Mouse (Mus musculus) macrophage (primary cell): Measurements from ENCODE around the gene Ttc13. TPM values are rescaled to one million over a fixed set of nuclear protein-coding genes. Genes with fewer than 3 reads are reported as not detected.

Source experiments
- polyA plus RNA-seq: library from polyadenylated mRNA; stranded (reverse); fragments of 250-400 nt; gene quantifications from 3 replicates; pipeline ENCODE4 v1.2.4, GENCODE M21; 2018; ENCODE audit warnings: inconsistent platforms

The Ttc13 gene
- polyA plus RNA-seq, 1 experiment from 2014 or later = 37.6 TPM

Other genes starting within 250 kb of the Ttc13 start
- 13.3 to 23.6 TPM (median 21.6 TPM) in 3 replicates for gene Cog2, start 201.2 kb downstream of the Ttc13 start, polyA plus RNA-seq
- gene Agt, start 152.3 kb downstream of the Ttc13 start, polyA plus RNA-seq = not detected in 3 replicates
- gene Capn9, start 145.9 kb downstream of the Ttc13 start, polyA plus RNA-seq = not detected in 3 replicates
- gene 2310022B05Rik, start 58.6 kb downstream of the Ttc13 start, polyA plus RNA-seq = 5.6 to 10.8 TPM (median 5.9 TPM) in 3 replicates
- 3.6 to 7.6 TPM (median 4.2 TPM) in 3 replicates for gene Arv1, start 156 bp upstream of the Ttc13 start, polyA plus RNA-seq
- gene Fam89a, start 29.8 kb upstream of the Ttc13 start, polyA plus RNA-seq = not detected in 3 replicates
- not detected in 3 replicates for gene Trim67, start 71.1 kb upstream of the Ttc13 start, polyA plus RNA-seq
- 34.0 to 66.4 TPM (median 41.8 TPM) in 3 replicates for gene Gnpat, start 141.1 kb upstream of the Ttc13 start, polyA plus RNA-seq
- 11.3 to 24.7 TPM (median 17.6 TPM) in 3 replicates for gene 2810004N23Rik, start 141.1 kb upstream of the Ttc13 start, polyA plus RNA-seq
- gene Exoc8, start 175.7 kb upstream of the Ttc13 start, polyA plus RNA-seq = 8.3 to 14.5 TPM (median 12.6 TPM) in 3 replicates
- gene Sprtn, start 175.9 kb upstream of the Ttc13 start, polyA plus RNA-seq = 11.4 to 15.2 TPM (median 12.6 TPM) in 3 replicates
- gene Egln1, start 227.3 kb upstream of the Ttc13 start, polyA plus RNA-seq = 16.9 to 25.1 TPM (median 21.7 TPM) in 3 replicates